Mouse (Mus musculus) ES-E14 (cell line): ENCODE results near the gene Lurap1l. TPM values are rescaled to one million over a fixed set of nuclear protein-coding genes. Genes with fewer than 3 reads are reported as not detected.

Source experiments
- DNase-seq: peaks from one replicate; pipeline ENCODE4 v3.0.0-alpha.2; 2013; ENCODE audit warnings: low read depth, low spot score
- H3K27ac ChIP-seq: 2 replicates; pipeline ENCODE4 v1.5.1; 2012; ENCODE audit warnings: low read depth, mild to moderate bottlenecking, low read length, moderate library complexity, mixed read lengths; ENCODE audit not compliant: poor library complexity, insufficient read depth, severe bottlenecking
- H3K36me3 ChIP-seq: 2 replicates; pipeline ENCODE4 v1.6.1; 2012; ENCODE audit warnings: mild to moderate bottlenecking, low read length, moderate library complexity, mixed read lengths; ENCODE audit not compliant: control insufficient read depth, poor library complexity, insufficient read depth, severe bottlenecking
- H3K4me1 ChIP-seq, 2 experiments: fragments of 150-350 bp in 1 of 2; sonication (generic) in 1 of 2; 2 replicates each; pipeline ENCODE4 v1.6.1; 2012; ENCODE audit warnings: low read length in 2 of 2, mild to moderate bottlenecking in 1 of 2, mixed read lengths in 1 of 2; ENCODE audit not compliant: control insufficient read depth in 2 of 2, insufficient read depth in 2 of 2, poor library complexity in 1 of 2
- H3K4me3 ChIP-seq, 2 experiments: fragments of 150-350 bp in 1 of 2; sonication (generic) in 1 of 2; 2 replicates each; pipeline ENCODE4 v1.5.1; 2012; ENCODE audit warnings: low read length in 2 of 2, low read depth in 1 of 2, mild to moderate bottlenecking in 1 of 2, mixed read lengths in 1 of 2; ENCODE audit not compliant: insufficient read depth in 1 of 2, poor library complexity in 1 of 2, severe bottlenecking in 1 of 2
- H3K9ac ChIP-seq: 2 replicates; pipeline ENCODE4 v1.6.1; 2012; ENCODE audit warnings: low read depth, mild to moderate bottlenecking, low read length, mixed read lengths; ENCODE audit not compliant: poor library complexity, insufficient read depth, severe bottlenecking
- H3K9me3 ChIP-seq: fragments of 150-350 bp; sonication (generic); 2 replicates; pipeline ENCODE4 v1.6.1; 2012; ENCODE audit warnings: low read depth, mild to moderate bottlenecking, low read length; ENCODE audit not compliant: control insufficient read depth, insufficient read depth
- CHD2 ChIP-seq: IDR thresholded peaks from 2 replicates; pipeline ENCODE4 v1.6.1; 2014; ENCODE audit warnings: mild to moderate bottlenecking, low read depth, low read length, inconsistent platforms
- HCFC1 ChIP-seq: IDR thresholded peaks from 2 replicates; pipeline ENCODE4 v1.6.1; 2012; ENCODE audit warnings: low read length, inconsistent platforms, borderline replicate concordance; ENCODE audit not compliant: insufficient read depth
- MAFK ChIP-seq: IDR thresholded peaks from 2 replicates; pipeline ENCODE4 v1.6.1; 2014; ENCODE audit warnings: mild to moderate bottlenecking, low read depth, low read length, inconsistent platforms; ENCODE audit not compliant: insufficient read depth
- ZC3H11A ChIP-seq: IDR thresholded peaks from 2 replicates; pipeline ENCODE4 v1.6.1; 2012; ENCODE audit warnings: low read depth, mild to moderate bottlenecking, inconsistent platforms, low read length, borderline replicate concordance
- ZNF384 ChIP-seq: IDR thresholded peaks from 2 replicates; pipeline ENCODE4 v1.6.1; 2012; ENCODE audit warnings: low read depth, low read length, inconsistent platforms
- in situ Hi-C, 2 experiments: fragments of 600-800 bp; cut with MboI; formaldehyde crosslinking; loops; one replicate each; pipeline ENCODE4 v1.15.1; 2025; ENCODE audit warnings: low sequenced_read_pairs in 2 of 2, inconsistent platforms in 1 of 2; ENCODE audit not compliant: unreplicated experiment in 2 of 2
- total RNA-seq: library from RNA; depleted of rRNA; stranded (reverse); fragments of 300-350 nt; gene quantifications from 2 replicates; pipeline ENCODE4 v1.2.3, GENCODE M21; 2012

The Lurap1l gene
- total RNA-seq, 1 experiment: 2.5 TPM

- in situ Hi-C loops: no loop called here
- TF ChIP-seq ZC3H11A (no peak), ZNF384 (no peak), HCFC1 (no peak), CHD2 (no peak), MAFK (no peak)
- H3K36me3 ChIP-seq: no peaks in the 10 kb centered on the region
- H3K4me3 ChIP-seq: no peak overlapping the region
- H3K27ac ChIP-seq: no peak overlapping the region
- H3K9me3 ChIP-seq: no peaks in the 10 kb centered on the region
- no peak overlapping the region for H3K9ac ChIP-seq
- DNase-seq: no peak
- no peaks in the 10 kb centered on the region for H3K4me1 ChIP-seq
Measured at GRCm38 (mm10) chr4:80924815-80925214, 14.4 kb downstream of the Lurap1l start.

- H3K4me1 ChIP-seq: no peaks in the 10 kb centered on the region
- TF ChIP-seq ZNF384 (no peak), CHD2 (no peak), MAFK (no peak), HCFC1 (no peak), ZC3H11A (no peak)
- no peak overlapping the region for H3K4me3 ChIP-seq
- DNase-seq: no peak
- H3K36me3 ChIP-seq: no peaks in the 10 kb centered on the region
- no peak overlapping the region for H3K27ac ChIP-seq
- no peaks in the 10 kb centered on the region for H3K9me3 ChIP-seq
- H3K9ac ChIP-seq: no peak overlapping the region
- in situ Hi-C loops: no loop called here
Measured at GRCm38 (mm10) chr4:80925752-80926519, 15.5 kb downstream of the Lurap1l start.

- DNase-seq: no peak
- no peak for TF ChIP-seq HCFC1
- in situ Hi-C loops: no loop called here
- no peaks in the 10 kb centered on the region for H3K36me3 ChIP-seq
- no peak overlapping the region for H3K9ac ChIP-seq
- H3K4me1 ChIP-seq: no peaks in the 10 kb centered on the region
- no peak overlapping the region for H3K4me3 ChIP-seq
- no peaks in the 10 kb centered on the region for H3K9me3 ChIP-seq
- H3K27ac ChIP-seq: no peak overlapping the region
Measured at GRCm38 (mm10) chr4:80934749-80935148, 24.3 kb downstream of the Lurap1l start.

- H3K36me3 ChIP-seq: no peaks in the 10 kb centered on the region
- no peak overlapping the region for H3K4me3 ChIP-seq
- no peaks in the 10 kb centered on the region for H3K9me3 ChIP-seq
- no peak overlapping the region for H3K27ac ChIP-seq
- TF ChIP-seq ZC3H11A: no peak
- no peak for TF ChIP-seq MAFK
- no peak for TF ChIP-seq ZNF384
- no peak for TF ChIP-seq CHD2
- no peak for TF ChIP-seq HCFC1
- in situ Hi-C loops: no loop called here
- no peaks in the 10 kb centered on the region for H3K4me1 ChIP-seq
- no peak for DNase-seq
- H3K9ac ChIP-seq: no peak overlapping the region
Measured at GRCm38 (mm10) chr4:80939115-80939514, 28.7 kb downstream of the Lurap1l start.

- in situ Hi-C loops: no loop called here
- Histone ChIP-seq H3K9ac (no peak overlapping the region), H3K9me3 (no peaks in the 10 kb centered on the region), H3K4me1 (no peaks in the 10 kb centered on the region), H3K4me3 (no peak overlapping the region), H3K36me3 (no peaks in the 10 kb centered on the region), H3K27ac (no peak overlapping the region)
- TF ChIP-seq ZC3H11A (no peak), MAFK (no peak), HCFC1 (no peak), ZNF384 (no peak), CHD2 (no peak)
- no peak for DNase-seq
Measured at GRCm38 (mm10) chr4:80940946-80941345, 30.5 kb downstream of the Lurap1l start.
